Mouse (Mus musculus): Measurements from ENCODE around the gene Gm11042. TPM values are rescaled to one million over a fixed set of nuclear protein-coding genes. Genes with fewer than 3 reads are reported as not detected.

Gm11042 gene
- total and polyA plus RNA-seq, 2 experiments from 2014 or later: not detected

GRCm38 (mm10) chr12:74268644-74269285 lies 47.4 kb downstream of the Gm11042 start:
- ATAC-seq (ENCODE audit: insufficient read depth, low read depth) (no peak), DNase-seq (ENCODE audit: low spot score) (no peak)

GRCm38 (mm10) chr12:74267049-74267448 lies 49.1 kb downstream of the Gm11042 start:
- WGBS: 84% methylated on average over 4 of the region's 4 CpGs
- Histone ChIP-seq H3K9ac (replicated peaks; ENCODE audit: low read depth, low read length) (no peak overlapping the region), H3K4me3 (ENCODE audit: low read depth, low read length) (no peak overlapping the region), H3K9me3 (replicated peaks; ENCODE audit: control insufficient read depth, low read length) (no peaks in the 10 kb centered on the region), H3K4me2 (ENCODE audit: low read depth, low read length) (no peak overlapping the region), H3K27ac (ENCODE audit: low read depth) (no peak overlapping the region), H3K4me1 (ENCODE audit: control insufficient read depth, insufficient read depth) (no peaks in the 10 kb centered on the region), H3K36me3 (replicated peaks; ENCODE audit: control insufficient read depth, insufficient read depth, low read length) (no peaks in the 10 kb centered on the region), H3K27me3 (ENCODE audit: control insufficient read depth, insufficient read depth, low read length) (no peaks in the 10 kb centered on the region)
- TF ChIP-seq CTCF (IDR thresholded peaks at IDR 0.05; ENCODE audit: low read depth) (no peak), EP300 (IDR thresholded peaks at IDR 0.05; ENCODE audit: low read depth) (no peak)
- DNase-seq (ENCODE audit: low spot score) (no peak), ATAC-seq (ENCODE audit: insufficient read depth, low read depth) (no peak)

More at GRCm38 (mm10) chr12:74268644-74269285, 47.4 kb downstream of the Gm11042 start:
- no peak overlapping the region for H3K4me3 ChIP-seq (ENCODE audit: low read depth, low read length)
- 83% methylated on average over 15 of the region's 15 CpGs for WGBS
- H3K27ac ChIP-seq (ENCODE audit: low read depth): no peak overlapping the region
- TF ChIP-seq EP300 (IDR thresholded peaks at IDR 0.05; ENCODE audit: low read depth) (no peak), CTCF (IDR thresholded peaks at IDR 0.05; ENCODE audit: low read depth) (no peak)
- no peaks in the 10 kb centered on the region for H3K4me1 ChIP-seq (ENCODE audit: control insufficient read depth, insufficient read depth)
- no peaks in the 10 kb centered on the region for H3K36me3 ChIP-seq (replicated peaks; ENCODE audit: control insufficient read depth, insufficient read depth, low read length)
- H3K9me3 ChIP-seq (replicated peaks; ENCODE audit: control insufficient read depth, low read length): no peaks in the 10 kb centered on the region
- H3K4me2 ChIP-seq (ENCODE audit: low read depth, low read length): no peak overlapping the region
- H3K27me3 ChIP-seq (ENCODE audit: control insufficient read depth, insufficient read depth, low read length): no peaks in the 10 kb centered on the region
- no peak overlapping the region for H3K9ac ChIP-seq (replicated peaks; ENCODE audit: low read depth, low read length)

Data from heart, postnatal 0 days (tissue).